Mouse (Mus musculus) stomach, embryonic 15.5 days (tissue): Measurements from ENCODE around the gene Pgls. TPM values are rescaled to one million over a fixed set of nuclear protein-coding genes. Genes with fewer than 3 reads are reported as not detected.

Source experiments
- ATAC-seq: fragments of 200-750 bp; cut with Nextera tagmentation; 2 replicates; pipeline ENCODE4 v1.8.0; 2017; ENCODE audit warnings: low read depth, moderate number of reproducible peaks, moderate TSS enrichment; ENCODE audit not compliant: insufficient read depth, low FRiP score
- H3K27ac ChIP-seq: fragments of 300-500 bp; sonication (generic); 2 replicates; pipeline ENCODE4 v1.5.1; 2015; ENCODE audit warnings: mild to moderate bottlenecking, inconsistent platforms
- H3K27me3 ChIP-seq: fragments of 300-500 bp; sonication (generic); replicated peaks from 2 replicates; pipeline ENCODE4 v1.6.1; 2015; ENCODE audit warnings: inconsistent platforms
- H3K36me3 ChIP-seq: fragments of 300-500 bp; sonication (generic); 2 replicates; pipeline ENCODE4 v1.6.1; 2015; ENCODE audit warnings: inconsistent platforms
- H3K4me1 ChIP-seq: fragments of 300-500 bp; sonication (generic); 2 replicates; pipeline ENCODE4 v1.6.1; 2015; ENCODE audit warnings: inconsistent platforms
- H3K4me2 ChIP-seq: fragments of 300-500 bp; sonication (generic); 2 replicates; pipeline ENCODE4 v1.6.1; 2015; ENCODE audit warnings: mild to moderate bottlenecking, inconsistent platforms
- H3K4me3 ChIP-seq: fragments of 300-500 bp; sonication (generic); replicated peaks from 2 replicates; pipeline ENCODE4 v1.5.1; 2015; ENCODE audit warnings: inconsistent platforms
- H3K9ac ChIP-seq: fragments of 300-500 bp; sonication (generic); 2 replicates; pipeline ENCODE4 v1.6.1; 2015; ENCODE audit warnings: inconsistent platforms
- H3K9me3 ChIP-seq: fragments of 300-500 bp; sonication (generic); 2 replicates; pipeline ENCODE4 v1.6.1; 2016; ENCODE audit warnings: inconsistent platforms
- WGBS: fragments of 180-500 bp; shearing (Covaris S2); methylation state at CpG from one replicate; pipeline ENCODE4 v1.1.7; 2015; 5-methylcytosine and 5-hydroxymethylcytosine counted together
- microRNA-seq: library from miRNA; unstranded; fragments of <30 nt; microRNA quantifications from one replicate; pipeline ENCODE4, GENCODE M21; 2016
- polyA plus RNA-seq: library from polyadenylated mRNA; unstranded; fragments of >200 nt; fragmentation: Nextera tagmentation; extraction: Ambion mirVana; gene quantifications from 2 replicates; pipeline ENCODE4 v1.2.1, GENCODE M21; 2015

Pgls gene
- polyA plus RNA-seq, 1 experiment from 2014 or later = 243 TPM

DNA sequence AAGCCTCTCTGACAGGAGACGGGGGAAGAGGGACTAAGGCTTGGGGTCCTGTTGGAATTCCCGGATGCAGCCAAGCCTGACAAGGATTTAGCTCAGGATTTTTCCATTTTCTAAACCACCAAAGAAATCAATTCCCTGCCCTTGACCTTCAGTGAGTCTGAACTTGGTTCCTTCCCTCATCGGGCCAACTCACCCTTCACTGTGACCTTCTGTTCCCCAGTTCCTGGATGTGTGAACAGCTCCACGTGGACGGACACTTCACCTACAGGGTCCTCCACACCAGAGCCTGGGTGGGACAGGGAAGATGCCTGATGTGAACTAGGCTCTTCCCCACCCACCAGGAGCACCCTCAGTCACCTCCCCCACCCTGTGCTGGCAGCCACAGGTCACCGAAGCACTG lies 38.8 kb downstream of the Pgls start:
- Histone ChIP-seq H3K27me3 (peaks cover 25% of the 10 kb centered on the region), H3K36me3 (0 out of 2 replicates have a peak, but pooled peaks cover under 1% of the 10 kb centered on the region), H3K4me2 (no peak overlapping the region), H3K9me3 (no peaks in the 10 kb centered on the region), H3K27ac (no peak overlapping the region), H3K4me1 (peaks cover 41% of the 10 kb centered on the region), H3K9ac (no peak overlapping the region), H3K4me3 (no peak overlapping the region)
- 84% methylated on average over 6 of the region's 6 CpGs for WGBS
- ATAC-seq = no peak

DNA sequence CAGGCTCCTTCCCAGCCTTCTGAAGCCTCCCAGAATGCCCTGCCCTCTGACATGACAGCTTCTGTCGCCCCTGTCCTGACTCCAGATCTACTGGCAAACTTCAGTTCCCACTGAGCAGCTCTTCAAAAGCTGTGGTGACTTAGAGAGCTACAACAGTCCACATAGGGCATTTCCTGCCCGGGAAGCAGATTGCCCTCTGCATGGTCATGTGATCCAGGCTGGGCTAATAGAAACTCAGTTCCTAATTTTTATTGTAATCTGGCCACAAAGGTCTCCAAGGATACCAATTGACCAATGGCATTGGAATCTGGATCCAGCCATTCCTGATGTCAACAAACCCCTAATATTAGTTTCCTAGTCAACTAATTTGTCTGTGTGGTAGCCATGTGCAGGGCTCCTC lies 39.9 kb downstream of the Pgls start:
- H3K9ac ChIP-seq = no peak overlapping the region
- no peak overlapping the region for H3K4me2 ChIP-seq
- H3K9me3 ChIP-seq = no peaks in the 10 kb centered on the region
- peaks cover 41% of the 10 kb centered on the region for H3K4me1 ChIP-seq
- WGBS = 55% methylated on average over 2 of the region's 2 CpGs
- no peak overlapping the region for H3K27ac ChIP-seq
- H3K4me3 ChIP-seq = no peak overlapping the region
- ATAC-seq = no peak
- peaks cover 25% of the 10 kb centered on the region for H3K27me3 ChIP-seq
- H3K36me3 ChIP-seq = no peaks in the 10 kb centered on the region

DNA sequence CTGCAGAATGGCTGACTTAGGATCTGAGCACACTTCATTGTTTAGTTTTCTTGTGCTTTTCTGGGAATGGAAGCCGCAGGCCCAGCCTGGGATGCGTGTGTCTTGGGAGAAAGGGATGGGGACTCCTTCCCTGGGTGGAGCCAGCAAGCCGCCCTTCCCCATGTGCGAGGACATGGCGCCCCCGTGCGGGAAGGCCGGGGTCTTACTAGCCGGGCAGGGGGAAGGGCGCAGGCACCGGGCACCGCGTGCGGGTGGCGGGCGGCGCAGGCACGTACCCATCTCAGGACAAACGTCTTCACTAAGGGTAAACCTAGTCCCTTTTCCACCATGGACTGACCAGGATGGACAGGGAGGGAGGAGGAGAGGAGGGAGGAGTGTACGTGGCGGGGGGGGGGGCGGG lies 41.2 kb downstream of the Pgls start:
- no peak for ATAC-seq
- Histone ChIP-seq H3K4me3 (no peak overlapping the region), H3K4me1 (peaks cover 30% of the 10 kb centered on the region), H3K36me3 (no peaks in the 10 kb centered on the region), H3K9me3 (no peaks in the 10 kb centered on the region), H3K4me2 (peak overlapping the region; percentile 32; the same call in 1 of the 2 replicates), H3K27ac (no peak overlapping the region), H3K27me3 (peaks cover 25% of the 10 kb centered on the region), H3K9ac (no peak overlapping the region)
- WGBS = 16% methylated on average over 19 of the region's 22 CpGs

DNA sequence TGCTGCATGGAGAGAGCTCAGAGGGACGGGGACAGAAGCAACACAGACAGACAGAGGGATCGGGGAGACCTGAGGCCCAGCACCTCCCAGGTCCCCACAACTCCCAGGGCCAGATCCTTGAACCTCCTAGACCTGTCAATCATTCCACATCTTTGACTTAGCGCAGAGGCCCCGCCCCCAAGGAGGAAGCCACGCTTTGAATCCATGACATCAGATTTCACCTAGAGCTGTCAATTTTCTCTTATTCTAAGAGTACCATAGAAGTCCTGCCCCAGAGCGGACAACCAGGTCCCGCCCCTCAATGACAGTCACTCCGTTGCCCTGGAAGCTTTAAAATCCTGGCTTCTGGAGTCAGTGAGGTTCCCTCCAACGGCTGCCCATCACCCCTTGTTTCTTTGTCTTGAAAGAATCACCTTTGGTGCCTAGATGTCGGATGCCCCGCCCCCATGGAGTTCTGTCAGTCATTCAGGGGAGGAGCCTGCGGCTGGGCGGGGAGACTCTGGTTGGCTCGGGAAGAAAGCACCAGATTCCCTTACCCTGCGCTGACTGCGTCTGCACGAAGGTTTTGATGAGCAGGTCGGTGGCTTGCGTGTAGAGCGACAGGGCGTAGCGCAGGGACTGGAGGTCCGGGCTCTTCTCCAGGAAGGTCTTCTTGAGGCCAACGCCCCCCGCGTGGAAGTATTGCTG lies 42.1 kb downstream of the Pgls start:
- no peak overlapping the region for H3K9ac ChIP-seq
- H3K27me3 ChIP-seq = peaks cover 25% of the 10 kb centered on the region
- no peak for ATAC-seq
- peaks cover 20% of the 10 kb centered on the region for H3K4me1 ChIP-seq
- 4% methylated on average over 26 of the region's 26 CpGs for WGBS
- H3K9me3 ChIP-seq = no peaks in the 10 kb centered on the region
- peak overlapping the region; percentile 44 for H3K4me2 ChIP-seq
- H3K36me3 ChIP-seq = no peaks in the 10 kb centered on the region
- no peak overlapping the region for H3K27ac ChIP-seq
- H3K4me3 ChIP-seq = peak overlapping the region; percentile 13

DNA sequence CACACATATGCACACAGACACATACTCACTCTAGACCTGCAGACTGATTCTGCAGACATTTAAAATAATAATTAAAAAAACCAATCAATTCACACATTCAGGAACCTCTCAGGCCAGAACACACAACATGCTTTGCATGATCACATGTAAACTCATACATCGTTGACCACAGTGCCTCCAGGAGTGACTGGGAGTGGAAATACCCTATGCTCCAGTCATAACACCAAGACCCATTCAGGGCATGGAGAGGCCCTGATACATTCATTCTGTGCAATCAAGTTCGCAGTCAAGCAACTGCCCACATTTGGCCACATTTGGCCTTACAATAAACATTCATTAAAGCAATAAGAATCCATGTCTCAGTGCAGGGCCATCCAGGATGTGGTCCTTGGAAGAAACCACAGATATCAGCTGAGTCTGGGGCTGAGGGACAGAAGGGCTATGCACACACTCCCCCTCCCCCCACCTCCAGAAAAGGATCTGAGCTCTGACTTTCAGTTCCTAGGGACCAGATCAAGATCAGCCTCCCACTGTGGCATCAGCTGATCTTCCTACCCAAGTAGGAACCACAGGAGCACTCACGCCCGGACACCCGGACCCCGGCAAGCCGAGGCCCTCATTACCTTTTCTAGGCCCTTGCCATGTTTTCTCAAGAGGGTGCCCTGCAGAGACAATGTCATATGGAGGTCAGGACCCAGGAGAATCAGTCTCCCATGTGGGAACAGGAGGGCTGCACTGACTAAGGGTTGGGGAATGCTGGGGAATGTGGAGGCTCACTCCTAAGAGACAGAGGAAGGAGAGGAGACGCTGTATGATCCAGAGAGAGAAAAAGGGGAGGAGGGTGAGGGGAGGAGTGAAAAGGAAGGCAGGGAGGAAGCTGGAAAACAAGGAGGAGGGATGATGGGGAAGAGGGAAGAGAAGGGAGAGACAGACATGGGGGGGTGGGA lies 45.4 kb downstream of the Pgls start:
- H3K9ac ChIP-seq = no peak overlapping the region
- no peak for ATAC-seq

DNA sequence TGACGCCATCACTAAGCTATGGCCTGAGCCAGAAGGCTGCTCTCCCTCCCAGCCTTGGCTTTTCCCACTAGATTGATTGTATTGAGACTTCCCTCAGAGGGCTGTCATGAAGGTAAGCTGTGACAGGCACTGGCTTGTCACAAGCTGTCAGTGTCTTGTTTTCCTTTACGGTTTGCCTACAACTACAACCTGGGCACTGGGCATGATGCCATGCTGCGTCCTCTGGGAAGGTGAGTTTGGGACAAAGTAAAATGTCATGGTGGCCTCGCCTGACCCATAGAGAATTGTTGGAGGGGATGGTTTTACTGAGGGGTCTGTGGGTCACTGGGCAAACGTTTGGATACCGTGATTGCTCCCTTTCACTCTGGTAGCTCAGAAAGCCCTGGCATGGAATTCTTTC lies 46.3 kb downstream of the Pgls start:
- ATAC-seq = no peak
- Histone ChIP-seq H3K9me3 (no peaks in the 10 kb centered on the region), H3K27me3 (peaks cover 15% of the 10 kb centered on the region), H3K4me3 (no peak overlapping the region), H3K27ac (no peak overlapping the region), H3K4me2 (no peak overlapping the region), H3K4me1 (0 out of 2 replicates have a peak, but pooled peaks cover 9% of the 10 kb centered on the region), H3K9ac (no peak overlapping the region), H3K36me3 (no peaks in the 10 kb centered on the region)
- WGBS = 68% methylated on average over 6 of the region's 6 CpGs

More for the DNA sequence above, 45.4 kb downstream of the Pgls start:
- WGBS = 67% methylated on average over 8 of the region's 8 CpGs
- no peaks in the 10 kb centered on the region for H3K36me3 ChIP-seq
- H3K4me3 ChIP-seq = no peak overlapping the region
- H3K4me2 ChIP-seq = no peak overlapping the region
- H3K27ac ChIP-seq = no peak overlapping the region
- H3K9me3 ChIP-seq = no peaks in the 10 kb centered on the region
- peaks cover 15% of the 10 kb centered on the region for H3K27me3 ChIP-seq
- 0 out of 2 replicates have a peak, but pooled peaks cover 9% of the 10 kb centered on the region for H3K4me1 ChIP-seq

DNA sequence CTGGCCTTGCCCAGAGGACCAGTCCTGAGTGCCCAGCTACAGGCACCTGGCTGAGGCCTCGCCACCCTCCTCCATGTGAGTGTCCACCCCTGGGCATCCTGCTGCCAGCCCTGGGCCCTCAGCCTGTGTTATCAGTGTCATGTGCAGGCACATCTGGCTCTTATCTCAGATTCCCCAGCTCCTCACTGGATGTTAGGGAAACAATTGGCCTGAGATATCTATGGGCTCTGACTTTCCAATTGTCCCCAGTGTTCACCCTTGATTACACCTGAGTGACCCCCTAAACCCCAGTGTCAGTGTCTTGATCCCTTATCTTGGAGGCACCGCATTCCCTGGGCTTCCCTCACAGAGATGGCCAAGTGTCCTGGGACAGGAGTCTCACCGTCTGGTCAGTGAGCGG lies 47.3 kb downstream of the Pgls start:
- no peaks in the 10 kb centered on the region for H3K36me3 ChIP-seq
- H3K4me1 ChIP-seq = 0 out of 2 replicates have a peak, but pooled peaks cover 3% of the 10 kb centered on the region
- H3K9ac ChIP-seq = no peak overlapping the region
- 0 out of 2 replicates have a peak, but pooled peaks cover 7% of the 10 kb centered on the region for H3K27me3 ChIP-seq
- ATAC-seq = no peak
- H3K27ac ChIP-seq = no peak overlapping the region
- H3K4me2 ChIP-seq = no peak overlapping the region
- no peak overlapping the region for H3K4me3 ChIP-seq
- no peaks in the 10 kb centered on the region for H3K9me3 ChIP-seq
- WGBS = 89% methylated on average over 4 of the region's 4 CpGs

DNA sequence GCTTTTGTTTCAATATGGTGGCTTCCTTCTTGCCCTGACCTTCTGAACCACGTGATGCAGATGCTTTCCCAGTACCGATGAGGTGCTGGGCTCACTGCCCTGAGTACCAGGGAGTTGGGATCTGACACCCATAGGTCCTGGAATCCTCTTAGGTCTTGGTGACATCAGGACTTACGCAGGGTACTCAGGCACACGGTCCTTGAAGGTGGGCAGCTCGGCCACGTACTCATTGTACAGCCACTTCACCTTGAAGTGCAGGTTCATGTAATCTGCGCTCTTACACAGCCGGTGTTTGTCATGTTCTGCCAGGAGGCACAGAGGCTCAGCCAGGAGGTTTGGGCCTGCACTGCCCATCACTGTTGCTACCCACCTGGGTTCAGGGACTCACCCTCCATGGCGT lies 53.5 kb downstream of the Pgls start:
- Histone ChIP-seq H3K27me3 (no peaks in the 10 kb centered on the region), H3K9me3 (no peaks in the 10 kb centered on the region), H3K9ac (no peak overlapping the region), H3K4me2 (no peak overlapping the region), H3K4me1 (no peaks in the 10 kb centered on the region), H3K27ac (no peak overlapping the region), H3K4me3 (no peak overlapping the region), H3K36me3 (no peaks in the 10 kb centered on the region)
- WGBS = 77% methylated on average over 9 of the region's 9 CpGs
- no peak for ATAC-seq

Small RNAs within 50 kb of the gene (microRNA-seq; reads per million reads assigned to microRNA genes)
- gene Mir6769b = not detected

Other genes starting within 250 kb of the Pgls start
- gene Use1, start 225.3 kb upstream of the Pgls start, polyA plus RNA-seq = 87.4 and 88.8 TPM in 2 replicates
- 8.0 TPM in 2 replicates for gene Ocel1, start 220.9 kb upstream of the Pgls start, polyA plus RNA-seq
- 80.9 and 81.8 TPM in 2 replicates for gene Nr2f6, start 210.2 kb upstream of the Pgls start, polyA plus RNA-seq
- gene Ushbp1, start 196.4 kb upstream of the Pgls start, polyA plus RNA-seq = 10.8 and 10.9 TPM in 2 replicates
- gene Babam1, start 195.3 kb upstream of the Pgls start, polyA plus RNA-seq = 92.2 and 98.2 TPM in 2 replicates
- 42.3 and 46.2 TPM in 2 replicates for gene Ankle1, start 186.2 kb upstream of the Pgls start, polyA plus RNA-seq
- gene Abhd8, start 128.5 kb upstream of the Pgls start, polyA plus RNA-seq = 42.0 and 44.0 TPM in 2 replicates
- gene Mrpl34, start 127.2 kb upstream of the Pgls start, polyA plus RNA-seq = 154 and 164 TPM in 2 replicates
- 90.2 and 92.4 TPM in 2 replicates for gene Dda1, start 123.0 kb upstream of the Pgls start, polyA plus RNA-seq
- 1.5 and 1.8 TPM in 2 replicates for gene Ano8, start 106.2 kb upstream of the Pgls start, polyA plus RNA-seq
- gene Gtpbp3, start 104.1 kb upstream of the Pgls start, polyA plus RNA-seq = 14.6 and 16.1 TPM in 2 replicates
- 84.8 and 90.0 TPM in 2 replicates for gene Plvap, start 80.4 kb upstream of the Pgls start, polyA plus RNA-seq
- 0.27 and 0.49 TPM in 2 replicates for gene Ccdc194, start 66.5 kb upstream of the Pgls start, polyA plus RNA-seq
- 52.3 and 53.9 TPM in 2 replicates for gene Bst2, start 54.7 kb upstream of the Pgls start, polyA plus RNA-seq
- 97.6 and 107 TPM in 2 replicates for gene Mvb12a, start 49.3 kb upstream of the Pgls start, polyA plus RNA-seq
- gene Tmem221, start 33.3 kb upstream of the Pgls start, polyA plus RNA-seq = 4.0 and 7.1 TPM in 2 replicates
- 0.08 and 0.15 TPM in 2 replicates for gene Nxnl1, start 25.6 kb upstream of the Pgls start, polyA plus RNA-seq
- gene Slc27a1, start 23.3 kb upstream of the Pgls start, polyA plus RNA-seq = 37.1 and 38.8 TPM in 2 replicates
- gene Fam129c, start 5.5 kb downstream of the Pgls start, polyA plus RNA-seq = 4.3 and 4.7 TPM in 2 replicates
- 70.6 and 75.1 TPM in 2 replicates for gene Colgalt1, start 18.8 kb downstream of the Pgls start, polyA plus RNA-seq
- gene Unc13a, start 79.6 kb downstream of the Pgls start, polyA plus RNA-seq = 1.1 TPM in 2 replicates
- gene Jak3, start 84.1 kb downstream of the Pgls start, polyA plus RNA-seq = 9.1 and 9.6 TPM in 2 replicates
- 1.4 and 2.0 TPM in 2 replicates for gene Insl3, start 97.0 kb downstream of the Pgls start, polyA plus RNA-seq
- gene B3gnt3, start 109.6 kb downstream of the Pgls start, polyA plus RNA-seq = 10.4 and 12.2 TPM in 2 replicates
- 7.6 and 8.3 TPM in 2 replicates for gene Fcho1, start 133.5 kb downstream of the Pgls start, polyA plus RNA-seq